Mouse (Mus musculus): ENCODE data around the gene Mrpl55.
A peak's percentile ranks its signal among the peaks of the same experiment; 100 is the strongest.

Mrpl55 gene

DNA sequence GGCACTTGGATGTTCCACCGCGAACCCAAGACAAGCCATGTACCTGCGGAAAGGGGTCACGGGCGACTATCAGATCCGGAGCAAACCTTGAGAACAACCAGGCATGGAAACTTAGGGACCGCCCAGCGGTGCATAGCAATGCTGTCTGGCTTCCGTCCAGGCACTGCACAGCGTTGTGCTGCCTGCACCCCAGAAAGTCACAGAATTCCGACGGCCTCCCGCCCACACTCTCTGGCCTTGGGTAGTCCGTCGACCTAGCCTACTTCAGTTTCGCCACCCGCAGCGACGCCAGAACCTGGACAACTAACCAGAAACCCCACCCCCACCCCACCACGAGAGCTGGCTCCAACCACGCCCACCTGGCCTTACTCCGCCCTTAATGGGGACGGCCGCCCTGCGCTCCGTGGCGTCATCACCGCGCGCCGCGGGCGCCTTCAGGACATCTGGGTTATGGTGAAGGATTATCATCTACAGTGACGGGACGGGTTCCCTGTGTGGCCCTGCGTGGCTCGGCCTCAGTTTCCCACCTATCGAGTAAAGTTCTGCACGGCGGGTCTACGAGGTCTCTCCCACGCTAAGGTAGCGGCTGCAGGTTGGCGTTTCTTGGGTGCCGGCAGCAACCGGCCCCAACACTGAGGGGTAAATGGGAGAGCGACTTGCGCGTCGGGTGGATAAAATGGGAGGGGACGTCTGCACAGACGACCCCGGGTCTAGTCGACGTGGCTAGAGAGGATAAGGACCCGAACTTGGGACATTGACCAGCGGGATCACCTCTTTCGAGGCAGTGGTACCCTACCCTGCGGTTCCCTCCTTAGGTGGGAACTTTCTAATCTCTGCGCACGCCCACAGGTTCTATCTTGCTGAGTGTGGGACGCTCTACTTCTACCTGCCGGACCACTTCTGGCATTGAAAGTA lies at the start of gene Mrpl55:
Mrpl55 (plus strand) TSS at position 406 of the 915 bp plus-strand sequence.
- peak; percentile 87 to 91 for DNase-seq (ENCODE audit: low spot score in 2 of 2)

- no peak for DNase-seq (ENCODE audit: low spot score in 2 of 2)
Observed at GRCm38 (mm10) chr11:59154220-59154619, 48.1 kb upstream of the Mrpl55 start.

GRCm38 (mm10) chr11:59155900-59156299 lies 46.4 kb upstream of the Mrpl55 start:
- no peak for DNase-seq (ENCODE audit: low spot score in 2 of 2)

DNA sequence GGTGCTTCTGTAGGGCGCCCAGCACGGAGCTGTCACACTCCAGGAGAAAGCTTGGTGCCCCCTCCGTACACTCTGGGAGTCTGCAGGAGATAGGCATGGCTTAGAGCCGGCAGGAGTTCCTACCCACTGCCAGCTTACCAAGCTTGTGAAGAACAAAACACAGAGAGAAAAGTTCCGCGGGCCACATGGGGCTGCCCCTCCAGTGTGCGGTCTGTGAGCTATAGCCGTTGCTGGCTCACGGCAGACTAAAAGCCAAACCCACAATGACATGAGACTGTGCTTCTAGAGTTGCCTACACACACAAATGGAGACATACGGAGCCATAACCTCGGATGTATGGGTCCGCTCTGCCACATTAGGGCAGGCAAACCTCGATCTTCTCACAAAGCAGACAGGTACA lies 43.2 kb upstream of the Mrpl55 start:
- DNase-seq (ENCODE audit: low spot score in 2 of 2), result no peak

DNA sequence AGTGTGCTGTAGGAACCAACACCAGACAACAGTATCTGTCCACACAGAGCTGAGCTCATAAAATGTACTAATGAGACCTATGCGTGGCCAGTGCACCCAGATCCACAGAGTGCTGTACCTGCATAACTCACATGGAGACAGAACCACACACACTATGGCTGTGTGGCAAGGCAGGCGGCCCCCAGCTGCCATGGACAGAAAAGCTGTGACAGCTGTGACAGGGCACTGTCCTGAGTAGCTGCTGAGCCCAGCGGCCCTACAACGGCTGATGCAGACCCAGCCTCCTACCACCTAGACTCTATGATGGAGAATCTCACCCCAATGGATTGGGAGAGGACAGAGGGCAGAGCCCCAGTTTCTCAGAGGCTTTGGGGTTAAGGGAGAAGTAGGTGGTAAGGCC lies 42.7 kb upstream of the Mrpl55 start:
- no peak for DNase-seq (ENCODE audit: low spot score in 2 of 2)

DNA sequence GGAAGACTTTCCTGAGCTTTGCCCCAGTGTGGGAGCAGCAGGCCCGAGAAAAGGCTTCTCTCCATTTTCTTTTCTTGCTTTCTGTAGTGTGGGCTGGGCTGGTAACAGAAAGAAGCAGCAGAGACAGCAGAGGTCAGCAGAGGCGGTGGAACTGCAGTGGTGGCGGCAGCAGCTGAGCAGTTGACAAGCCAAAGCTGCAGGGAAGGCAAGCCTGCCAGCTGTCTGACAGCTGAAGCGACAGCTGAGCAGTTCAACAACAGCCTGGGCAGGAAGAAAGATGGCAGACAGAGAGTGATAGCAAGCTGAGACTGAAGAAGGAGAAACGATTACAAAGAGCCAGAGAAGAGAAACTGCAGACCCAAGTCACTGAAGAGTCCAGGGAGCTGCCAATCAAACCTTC lies 40.9 kb upstream of the Mrpl55 start:
- no peak for DNase-seq (ENCODE audit: low spot score in 2 of 2)

DNA sequence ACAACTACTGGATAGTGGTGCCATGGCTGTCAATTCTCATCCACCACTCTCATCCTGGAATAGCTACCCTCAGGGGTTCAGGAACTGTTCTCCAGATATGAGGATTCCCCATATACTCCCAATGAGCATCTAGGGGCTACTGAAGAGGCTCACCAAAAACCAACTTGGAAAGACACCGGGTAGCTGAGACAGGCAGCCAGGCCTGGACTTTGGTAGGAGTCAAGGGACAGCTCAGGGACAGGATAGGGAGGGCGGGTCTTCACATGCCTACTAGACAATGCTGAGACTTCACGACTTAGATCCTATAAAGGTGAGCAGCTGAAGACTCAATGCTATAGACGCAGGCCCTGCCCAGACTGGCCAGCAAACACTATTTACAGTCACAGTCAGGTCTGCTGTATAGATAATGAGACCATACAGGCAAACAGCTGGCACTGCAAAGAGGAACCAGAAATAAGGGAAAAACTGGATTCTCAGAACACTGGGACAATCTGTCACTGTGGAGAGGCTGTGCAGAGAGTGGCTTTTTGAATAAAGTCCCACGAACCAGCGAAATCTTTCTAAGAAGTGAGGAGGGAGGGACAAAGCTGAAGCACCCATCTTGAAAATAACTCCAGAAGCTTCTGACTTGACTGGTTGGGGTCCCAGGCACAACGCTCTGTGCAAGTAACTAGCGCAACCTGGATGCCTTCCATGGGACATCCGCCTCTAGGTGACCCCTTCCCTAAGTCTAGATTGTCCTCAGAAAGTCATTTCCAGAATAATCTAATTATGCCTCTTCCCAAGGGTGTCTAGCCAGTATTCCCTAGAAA lies 39.6 kb upstream of the Mrpl55 start:
- no peak for DNase-seq (ENCODE audit: low spot score in 2 of 2)

GRCm38 (mm10) chr11:59163255-59164236 lies 38.7 kb upstream of the Mrpl55 start, which contains the start of gene Iba57:
Gene Iba57, minus strand, starts transcription at chr11:59163739.
- DNase-seq (ENCODE audit: low spot score in 2 of 2), result peak; percentile 95 to 98

DNA sequence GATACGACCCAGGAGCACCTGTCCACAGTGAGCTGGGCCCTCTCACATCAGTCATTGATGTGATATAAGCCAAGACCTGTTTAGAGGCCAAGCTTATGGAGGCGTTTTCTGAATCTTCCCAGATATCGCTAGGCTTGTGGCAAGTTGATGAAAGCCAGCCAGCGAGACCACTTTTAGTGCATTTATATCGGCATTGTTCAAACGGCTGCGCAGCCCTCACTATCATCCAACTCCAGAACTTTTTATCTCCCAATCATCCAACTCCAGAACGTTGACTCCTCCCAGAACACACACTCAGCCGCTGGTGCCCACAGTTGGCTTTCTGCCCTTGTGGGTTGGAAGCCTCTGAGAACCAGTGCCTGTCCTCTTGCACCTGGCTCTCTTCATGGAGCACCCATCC lies 37.9 kb upstream of the Mrpl55 start:
- DNase-seq (ENCODE audit: low spot score in 2 of 2), result no peak

- no peak for DNase-seq (ENCODE audit: low spot score in 2 of 2)
Observed at GRCm38 (mm10) chr11:59165616-59166241, 36.6 kb upstream of the Mrpl55 start.

- no peak for DNase-seq (ENCODE audit: low spot score in 2 of 2)
Observed at GRCm38 (mm10) chr11:59169807-59170206, 32.5 kb upstream of the Mrpl55 start.

DNA sequence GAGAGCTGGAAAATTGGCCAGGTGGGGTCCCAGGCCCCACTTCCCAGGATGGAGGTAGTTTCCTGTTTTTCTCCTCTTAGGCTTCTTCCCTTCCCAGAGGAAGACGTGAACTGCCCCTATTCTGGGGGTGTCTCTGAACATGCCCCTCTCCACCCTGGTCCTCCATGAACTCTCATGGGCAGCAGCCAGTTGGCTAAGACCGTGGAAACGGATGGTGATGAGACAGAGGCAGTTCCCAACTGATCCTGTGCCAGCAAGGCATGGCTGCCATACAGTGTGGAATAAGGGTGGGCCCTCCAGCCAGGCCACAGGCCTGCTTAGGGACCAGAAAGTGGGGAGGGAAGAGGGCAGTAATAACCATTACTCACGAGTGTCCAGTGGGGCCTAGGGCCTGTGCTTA lies 31.7 kb upstream of the Mrpl55 start:
- DNase-seq (ENCODE audit: low spot score in 2 of 2), result no peak

DNA sequence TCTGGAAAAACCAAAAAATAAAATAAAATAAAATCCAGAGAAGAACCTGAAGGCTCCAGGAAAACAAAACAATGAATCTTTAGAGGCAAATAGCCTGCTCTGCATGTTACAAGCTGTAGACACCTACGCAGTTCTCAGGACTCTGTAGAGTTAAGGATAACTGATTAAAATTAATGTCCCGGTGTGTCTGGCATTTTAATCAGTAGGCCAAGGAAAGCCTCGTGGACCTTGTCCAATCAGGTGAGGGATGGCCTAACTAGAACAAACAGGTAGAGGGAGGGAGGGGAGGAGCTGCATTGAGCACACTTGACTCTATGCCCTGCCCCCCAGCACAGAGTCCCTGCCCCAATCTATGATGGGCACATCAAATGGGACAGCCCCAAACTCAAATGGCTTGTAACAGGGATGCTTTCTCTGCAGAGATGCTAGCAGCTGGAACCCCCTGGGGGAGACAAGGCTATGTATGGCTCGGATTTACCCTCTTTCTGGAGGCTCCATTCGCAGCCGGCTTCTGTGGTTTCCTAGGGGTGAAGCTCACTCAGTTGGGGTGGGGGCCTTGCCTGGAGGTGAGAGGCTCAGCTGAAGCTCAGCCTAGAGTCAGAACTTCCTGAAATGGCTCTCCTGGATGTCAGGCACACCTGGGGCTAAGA lies 28.0 kb upstream of the Mrpl55 start:
- DNase-seq (ENCODE audit: low spot score in 2 of 2), result no peak

DNA sequence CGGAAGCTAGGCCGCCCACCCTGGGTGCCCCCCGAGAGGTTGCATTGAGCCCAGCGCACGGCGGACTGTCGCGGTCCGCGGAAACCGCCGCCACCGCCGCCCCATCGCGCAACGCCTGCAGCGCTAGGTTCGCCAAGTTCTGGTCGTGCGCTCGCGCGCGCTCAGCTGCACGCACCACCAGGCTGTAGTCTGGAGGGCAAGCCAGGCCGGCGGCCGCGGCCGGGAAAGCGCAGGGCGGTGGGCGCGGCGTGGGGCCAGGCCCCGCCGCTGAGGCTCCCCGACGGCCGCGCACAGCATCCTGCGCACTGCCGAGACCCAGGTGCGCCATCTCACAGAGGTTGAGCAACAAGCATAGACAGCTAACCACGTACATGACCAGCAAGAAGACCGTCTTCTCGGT lies 25.8 kb upstream of the Mrpl55 start:
- DNase-seq (ENCODE audit: low spot score in 2 of 2), result no peak

DNA sequence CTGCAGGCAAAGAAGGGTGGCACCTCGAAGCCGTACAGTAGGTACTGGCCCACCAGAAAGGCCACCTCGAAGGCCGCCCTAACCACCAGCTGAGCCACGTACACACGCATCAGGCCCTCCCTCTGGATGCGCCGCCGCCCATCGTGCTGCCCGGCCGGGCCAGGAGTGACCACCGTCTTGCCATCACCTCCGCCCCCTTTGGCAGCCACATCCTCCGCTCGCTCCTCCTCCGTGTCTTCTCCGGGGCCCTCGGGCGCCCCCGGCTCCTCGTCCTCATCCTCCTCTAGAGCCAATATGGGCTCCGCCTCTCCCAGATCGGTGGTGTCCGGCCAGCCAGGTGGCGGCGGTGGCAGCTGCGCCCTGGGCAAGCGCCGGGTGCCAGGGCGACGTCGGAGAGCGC lies 25.4 kb upstream of the Mrpl55 start:
- no peak for DNase-seq (ENCODE audit: low spot score in 2 of 2)

DNA sequence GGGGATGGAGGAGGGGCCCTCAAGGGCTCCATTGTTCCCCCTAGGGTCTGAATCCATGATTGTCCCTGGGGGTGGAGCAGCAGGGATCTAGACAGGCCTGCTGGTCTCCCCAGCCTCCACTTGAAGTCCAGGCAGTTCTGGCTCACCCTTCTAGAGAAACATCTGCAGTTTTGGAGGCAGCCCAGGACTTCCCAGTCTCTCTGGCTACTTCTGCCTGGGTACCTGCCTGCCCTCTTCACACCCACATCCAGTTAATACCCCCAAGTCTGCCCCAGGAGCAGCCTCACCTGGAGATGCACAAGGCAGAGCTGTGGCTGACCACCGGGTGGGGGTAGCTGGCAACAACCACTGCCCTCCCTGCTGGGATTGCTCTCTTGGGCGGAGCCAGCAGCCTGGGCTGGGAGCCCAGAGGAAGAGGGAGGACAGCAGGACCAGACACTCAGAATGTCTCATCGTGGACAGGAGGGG lies 19.4 kb upstream of the Mrpl55 start, which contains the start of gene Gjc2:
Gjc2 (minus strand) TSS at position 350 of the 468 bp plus-strand sequence.
- DNase-seq (ENCODE audit: low spot score in 2 of 2), result peak in 1 of 2 experiments; percentile 62

DNA sequence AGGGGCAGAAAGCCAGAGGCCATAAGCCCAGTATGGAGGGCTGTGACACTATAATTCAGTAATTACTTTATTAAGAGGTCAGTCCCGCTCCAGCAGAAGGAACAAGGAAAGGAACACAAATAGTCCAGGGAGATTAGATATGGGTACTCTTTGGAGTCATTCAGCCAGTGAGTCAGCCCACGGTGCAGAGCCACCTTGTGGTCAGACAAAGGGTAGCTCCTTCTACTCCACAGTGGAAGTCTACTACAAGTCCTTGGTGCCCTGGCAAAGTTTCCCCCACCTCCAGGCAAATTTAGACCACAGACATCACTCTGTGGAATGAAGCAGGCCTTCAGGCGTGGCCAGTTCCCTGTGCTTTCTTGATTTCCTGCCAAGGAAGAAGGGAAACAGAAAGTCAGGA lies 18.5 kb upstream of the Mrpl55 start:
- DNase-seq (ENCODE audit: low spot score in 2 of 2), result peak in 1 of 2 experiments; percentile 37

- no peak for DNase-seq (ENCODE audit: low spot score in 2 of 2)
Observed at GRCm38 (mm10) chr11:59185490-59185889, 16.8 kb upstream of the Mrpl55 start.

- no peak for DNase-seq (ENCODE audit: low spot score in 2 of 2)
Observed at GRCm38 (mm10) chr11:59187706-59188105, 14.6 kb upstream of the Mrpl55 start.
